Mouse (Mus musculus) cerebellum, postnatal 14 days (tissue): Measurements from ENCODE around the gene Fgf4.

Experiments used
- DNase-seq, 2 experiments: peaks; one replicate each; pipeline ENCODE4 v3.0.0; 2021; ENCODE audit warnings: mixed read lengths in 2 of 2

Gene Fgf4

DNA sequence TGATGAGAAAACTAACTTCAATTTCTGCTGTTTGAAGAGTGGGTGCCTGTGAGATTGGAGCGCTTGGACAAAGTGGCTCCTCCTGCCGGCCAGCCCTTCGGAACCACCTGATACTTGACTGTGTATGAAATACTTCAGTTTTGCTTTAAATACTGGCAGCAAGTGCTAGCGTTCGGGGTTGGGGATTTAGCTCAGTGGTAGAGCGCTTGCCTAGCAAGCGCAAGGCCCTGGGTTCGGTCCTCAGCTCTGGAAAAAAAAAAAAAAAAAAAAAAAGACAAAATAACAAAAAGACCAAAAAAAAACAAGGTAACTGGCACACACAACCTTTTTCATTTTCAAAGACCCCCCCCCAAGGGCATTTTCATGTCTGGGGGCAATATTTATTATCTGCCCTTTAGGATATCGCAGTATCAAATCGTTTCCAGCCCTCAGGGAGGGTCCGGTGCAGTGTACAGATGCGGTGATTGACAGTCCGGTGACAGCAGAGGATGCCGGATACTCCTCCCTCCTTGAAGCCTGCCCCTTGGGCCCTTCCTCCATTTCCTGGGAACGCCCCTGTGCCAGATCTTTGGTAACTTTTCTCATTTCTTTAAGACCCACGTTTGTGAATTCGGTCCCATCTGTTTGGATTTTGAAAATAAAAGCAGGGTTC lies 67.3 kb downstream of the Fgf4 start:
- peak; percentile 52 for DNase-seq
